Mouse (Mus musculus): ENCODE measurements around the gene Lsg1. TPM values are rescaled to one million over a fixed set of nuclear protein-coding genes. Genes with fewer than 3 reads are reported as not detected.
A peak's percentile ranks its signal among the peaks of the same experiment; 100 is the strongest.

The Lsg1 gene
- polyA plus RNA-seq, 1 experiment from 2014 or later: 36.2 TPM

GRCm38 (mm10) chr16:30599491-30600268 lies 12.3 kb upstream of the Lsg1 start, which contains the start of gene Fam43a:
Fam43a (plus strand) TSS chr16:30599723.
- Histone ChIP-seq H3K4me2 (peak within 1 kb of the TSS; percentile 96), H3K36me3 (no peaks in the 10 kb centered on the region), H3K9me3 (replicated peaks) (no peaks in the 10 kb centered on the region), H3K4me1 (replicated peaks) (peaks cover 48% of the 10 kb centered on the region), H3K27ac (peak within 1 kb of the TSS; percentile 94), H3K4me3 (peak within 1 kb of the TSS; percentile 95), H3K27me3 (peaks cover 3% of the 10 kb centered on the region; the same call in 1 of the 2 replicates), H3K9ac (peak within 1 kb of the TSS; percentile 94)
- peak; percentile 86 for ATAC-seq (replicated peaks; ENCODE audit: insufficient number of reproducible peaks, insufficient read depth, low FRiP score, low read depth)
- under 1% methylated on average over 63 of the region's 63 CpGs for WGBS

- no peak for ATAC-seq (replicated peaks; ENCODE audit: insufficient number of reproducible peaks, insufficient read depth, low FRiP score, low read depth)
- H3K4me3 ChIP-seq: peak overlapping the region; percentile 29
Measured at GRCm38 (mm10) chr16:30596959-30597681, 9.7 kb upstream of the Lsg1 start.

GRCm38 (mm10) chr16:30595835-30596557 lies 8.6 kb upstream of the Lsg1 start:
- Histone ChIP-seq H3K4me2 (no peak overlapping the region), H3K4me3 (no peak overlapping the region), H3K9me3 (replicated peaks) (no peaks in the 10 kb centered on the region), H3K9ac (no peak overlapping the region), H3K27me3 (peaks cover 5% of the 10 kb centered on the region; the same call in 1 of the 2 replicates), H3K27ac (no peak overlapping the region), H3K4me1 (replicated peaks) (peaks cover 17% of the 10 kb centered on the region), H3K36me3 (no peaks in the 10 kb centered on the region)
- 68% methylated on average over 14 of the region's 14 CpGs for WGBS
- ATAC-seq (replicated peaks; ENCODE audit: insufficient number of reproducible peaks, insufficient read depth, low FRiP score, low read depth): no peak

More at GRCm38 (mm10) chr16:30596959-30597681, 9.7 kb upstream of the Lsg1 start:
- Histone ChIP-seq H3K9me3 (replicated peaks) (no peaks in the 10 kb centered on the region), H3K36me3 (no peaks in the 10 kb centered on the region), H3K4me2 (peak overlapping the region; percentile 62), H3K4me1 (replicated peaks) (peaks cover 28% of the 10 kb centered on the region), H3K27me3 (peaks cover 5% of the 10 kb centered on the region; the same call in 1 of the 2 replicates), H3K9ac (peak overlapping the region; percentile 47), H3K27ac (no peak overlapping the region)
- 10% methylated on average over 16 of the region's 16 CpGs for WGBS

- Histone ChIP-seq H3K27ac (no peak overlapping the region), H3K9me3 (replicated peaks) (no peaks in the 10 kb centered on the region), H3K4me2 (no peak overlapping the region), H3K27me3 (peaks cover 5% of the 10 kb centered on the region; the same call in 1 of the 2 replicates), H3K4me3 (no peak overlapping the region), H3K9ac (no peak overlapping the region), H3K36me3 (no peaks in the 10 kb centered on the region), H3K4me1 (replicated peaks) (peaks cover 10% of the 10 kb centered on the region)
- 57% methylated on average over 3 of the region's 3 CpGs for WGBS
- no peak for ATAC-seq (replicated peaks; ENCODE audit: insufficient number of reproducible peaks, insufficient read depth, low FRiP score, low read depth)
Measured at GRCm38 (mm10) chr16:30595356-30595755, 8.0 kb upstream of the Lsg1 start.

GRCm38 (mm10) chr16:30591990-30592389 lies 4.6 kb upstream of the Lsg1 start:
- Histone ChIP-seq H3K9ac (no peak overlapping the region), H3K27ac (no peak overlapping the region), H3K36me3 (no peaks in the 10 kb centered on the region), H3K4me2 (no peak overlapping the region), H3K9me3 (replicated peaks) (no peaks in the 10 kb centered on the region), H3K27me3 (peaks cover 5% of the 10 kb centered on the region; the same call in 1 of the 2 replicates), H3K4me1 (replicated peaks) (peaks cover 7% of the 10 kb centered on the region), H3K4me3 (no peak overlapping the region)
- no peak for ATAC-seq (replicated peaks; ENCODE audit: insufficient number of reproducible peaks, insufficient read depth, low FRiP score, low read depth)
- WGBS: 46% methylated on average over 3 of the region's 3 CpGs

GRCm38 (mm10) chr16:30590264-30591209 lies 3.1 kb upstream of the Lsg1 start:
- H3K9ac ChIP-seq: no peak overlapping the region
- H3K4me3 ChIP-seq: no peak overlapping the region
- WGBS: 24% methylated on average over 7 of the region's 7 CpGs
- no peak for ATAC-seq (replicated peaks; ENCODE audit: insufficient number of reproducible peaks, insufficient read depth, low FRiP score, low read depth)
- H3K4me1 ChIP-seq (replicated peaks): peaks cover 10% of the 10 kb centered on the region
- no peak overlapping the region for H3K27ac ChIP-seq
- H3K27me3 ChIP-seq: peaks cover 2% of the 10 kb centered on the region; the same call in 1 of the 2 replicates
- H3K9me3 ChIP-seq (replicated peaks): no peaks in the 10 kb centered on the region
- no peaks in the 10 kb centered on the region for H3K36me3 ChIP-seq
- no peak overlapping the region for H3K4me2 ChIP-seq

- Histone ChIP-seq H3K4me3 (peak overlapping the region; percentile 70), H3K9me3 (replicated peaks) (no peaks in the 10 kb centered on the region), H3K36me3 (peaks cover 28% of the 10 kb centered on the region), H3K4me1 (replicated peaks) (peaks cover 10% of the 10 kb centered on the region), H3K4me2 (peak overlapping the region; percentile 80), H3K9ac (peak overlapping the region; percentile 67), H3K27ac (peak overlapping the region; percentile 64), H3K27me3 (no peaks in the 10 kb centered on the region)
- WGBS: 1% methylated on average over 19 of the region's 19 CpGs
- no peak for ATAC-seq (replicated peaks; ENCODE audit: insufficient number of reproducible peaks, insufficient read depth, low FRiP score, low read depth)
Measured at GRCm38 (mm10) chr16:30586935-30587493, 378 bp downstream of the Lsg1 start.

GRCm38 (mm10) chr16:30580765-30581164 lies 6.6 kb downstream of the Lsg1 start:
- Histone ChIP-seq H3K27me3 (no peaks in the 10 kb centered on the region), H3K4me1 (replicated peaks) (no peaks in the 10 kb centered on the region), H3K27ac (no peak overlapping the region), H3K4me3 (no peak overlapping the region), H3K9ac (no peak overlapping the region), H3K4me2 (no peak overlapping the region), H3K36me3 (peaks cover 89% of the 10 kb centered on the region), H3K9me3 (replicated peaks) (no peaks in the 10 kb centered on the region)
- ATAC-seq (replicated peaks; ENCODE audit: insufficient number of reproducible peaks, insufficient read depth, low FRiP score, low read depth): no peak
- 92% methylated on average over 5 of the region's 5 CpGs for WGBS

GRCm38 (mm10) chr16:30576392-30576791 lies 11.0 kb downstream of the Lsg1 start:
- Histone ChIP-seq H3K9me3 (replicated peaks) (no peaks in the 10 kb centered on the region), H3K4me3 (no peak overlapping the region), H3K27me3 (no peaks in the 10 kb centered on the region), H3K4me2 (no peak overlapping the region), H3K27ac (no peak overlapping the region), H3K9ac (no peak overlapping the region), H3K4me1 (replicated peaks) (no peaks in the 10 kb centered on the region), H3K36me3 (peaks cover 92% of the 10 kb centered on the region)
- 67% methylated on average over 1 of the region's 1 CpGs for WGBS
- no peak for ATAC-seq (replicated peaks; ENCODE audit: insufficient number of reproducible peaks, insufficient read depth, low FRiP score, low read depth)

- Histone ChIP-seq H3K9me3 (replicated peaks) (no peaks in the 10 kb centered on the region), H3K9ac (no peak overlapping the region), H3K4me2 (no peak overlapping the region), H3K4me1 (replicated peaks) (no peaks in the 10 kb centered on the region), H3K27me3 (no peaks in the 10 kb centered on the region), H3K4me3 (no peak overlapping the region), H3K36me3 (peaks cover 92% of the 10 kb centered on the region), H3K27ac (no peak overlapping the region)
- WGBS: 76% methylated on average over 7 of the region's 7 CpGs
- ATAC-seq (replicated peaks; ENCODE audit: insufficient number of reproducible peaks, insufficient read depth, low FRiP score, low read depth): no peak
Measured at GRCm38 (mm10) chr16:30575815-30576214, 11.6 kb downstream of the Lsg1 start.

Data from heart, embryonic 15.5 days (tissue).